Mouse (Mus musculus) liver, embryonic 11.5 days (tissue): Measurements from ENCODE around the gene Zmynd15. TPM values are rescaled to one million over a fixed set of nuclear protein-coding genes. Genes with fewer than 3 reads are reported as not detected.
A peak's percentile ranks its signal among the peaks of the same experiment; 100 is the strongest.

ENCODE experiments used
- ATAC-seq: fragments of 200-750 bp; cut with Nextera tagmentation; replicated peaks from 2 replicates; pipeline ENCODE4 v1.8.0; 2017; ENCODE audit warnings: moderate number of reproducible peaks, mild to moderate bottlenecking, moderate TSS enrichment, moderate library complexity; ENCODE audit not compliant: low FRiP score
- DNase-seq: peaks from one replicate; pipeline ENCODE4 v3.0.0-alpha.2; 2017; ENCODE audit warnings: low spot score
- H3K27ac ChIP-seq: fragments of 300-500 bp; sonication (generic); 2 replicates; pipeline ENCODE4 v1.5.1; 2014; ENCODE audit warnings: mild to moderate bottlenecking, low read depth, low read length, control low read depth
- H3K27me3 ChIP-seq: fragments of 300-500 bp; sonication (generic); replicated peaks from 2 replicates; pipeline ENCODE4 v1.6.1; 2014; ENCODE audit warnings: low read length, mixed read lengths; ENCODE audit not compliant: control insufficient read depth, insufficient read depth
- H3K36me3 ChIP-seq: fragments of 300-500 bp; sonication (generic); 2 replicates; pipeline ENCODE4 v1.6.1; 2014; ENCODE audit warnings: mild to moderate bottlenecking, low read length, moderate library complexity, mixed read lengths; ENCODE audit not compliant: control insufficient read depth, insufficient read depth
- H3K4me1 ChIP-seq: fragments of 300-500 bp; sonication (generic); replicated peaks from 2 replicates; pipeline ENCODE4 v1.6.1; 2014; ENCODE audit warnings: low read length, mixed read lengths; ENCODE audit not compliant: control insufficient read depth, insufficient read depth
- H3K4me2 ChIP-seq: fragments of 300-500 bp; sonication (generic); 2 replicates; pipeline ENCODE4 v1.6.1; 2014; ENCODE audit warnings: mild to moderate bottlenecking, control low read depth, moderate library complexity
- H3K4me3 ChIP-seq: fragments of 300-500 bp; sonication (generic); 2 replicates; pipeline ENCODE4 v1.5.1; 2014; ENCODE audit warnings: low read depth, low read length, control low read depth
- H3K9ac ChIP-seq: fragments of 300-500 bp; sonication (generic); 2 replicates; pipeline ENCODE4 v1.6.1; 2014; ENCODE audit warnings: low read depth, low read length, control low read depth
- H3K9me3 ChIP-seq: fragments of 300-500 bp; sonication (generic); 2 replicates; pipeline ENCODE4 v1.6.1; 2016; ENCODE audit warnings: low read length, inconsistent platforms, mixed read lengths; ENCODE audit not compliant: control insufficient read depth
- WGBS: fragments of 180-500 bp; shearing (Covaris S2); extraction: QIAGEN DNeasy Blood & Tissue Kit; methylation state at CpG from one replicate; pipeline ENCODE4 v1.1.7; 2014; 5-methylcytosine and 5-hydroxymethylcytosine counted together
- polyA plus RNA-seq: library from polyadenylated mRNA; unstranded; fragments of >200 nt; fragmentation: Nextera tagmentation; extraction: Ambion mirVana; gene quantifications from 2 replicates; pipeline ENCODE4 v1.2.1, GENCODE M21; 2014

Gene Zmynd15
- polyA plus RNA-seq, 1 experiment from 2014 or later: 0.19 TPM

GRCm38 (mm10) chr11:70504970-70505369 lies 45.7 kb downstream of the Zmynd15 start, which contains the start of gene Tm4sf5:
Gene Tm4sf5, plus strand, starts transcription at chr11:70505244.
- DNase-seq (no peak), ATAC-seq (no peak)
- H3K36me3 ChIP-seq: no peaks in the 10 kb centered on the region
- no peak within 1 kb of the TSS for H3K9ac ChIP-seq
- H3K4me3 ChIP-seq: no peak within 1 kb of the TSS; the same call in 1 of the 2 replicates
- H3K4me1 ChIP-seq: peaks cover 8% of the 10 kb centered on the region
- H3K9me3 ChIP-seq: no peaks in the 10 kb centered on the region
- 36% methylated on average over 9 of the region's 9 CpGs for WGBS
- peak within 1 kb of the TSS; percentile 10; the same call in 1 of the 2 replicates for H3K4me2 ChIP-seq
- no peaks in the 10 kb centered on the region for H3K27me3 ChIP-seq
- H3K27ac ChIP-seq: no peak within 1 kb of the TSS

DNA sequence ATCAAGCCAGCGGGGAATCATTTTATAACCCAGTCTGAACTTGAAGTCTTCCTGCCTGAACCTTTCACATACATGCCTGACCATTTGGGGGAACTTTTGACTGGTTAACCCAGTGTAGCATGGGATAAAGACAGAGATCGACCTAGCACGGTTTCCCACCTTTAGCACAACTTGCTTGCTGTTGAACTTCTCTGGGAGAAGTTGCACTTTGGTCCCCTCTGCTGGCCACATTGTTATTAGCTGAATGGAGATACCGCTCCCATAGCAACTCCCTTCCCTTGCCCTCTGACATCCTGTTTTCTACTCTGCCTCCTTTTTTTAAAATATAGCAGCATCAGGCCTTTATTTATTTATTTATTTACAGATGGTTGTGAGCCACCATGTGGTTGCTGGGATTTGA lies 47.2 kb downstream of the Zmynd15 start:
- Histone ChIP-seq H3K4me3 (no peak overlapping the region), H3K27ac (no peak overlapping the region), H3K9ac (no peak overlapping the region), H3K4me2 (peak overlapping the region; percentile 36; the same call in 1 of the 2 replicates), H3K4me1 (peaks cover 10% of the 10 kb centered on the region), H3K9me3 (no peaks in the 10 kb centered on the region), H3K36me3 (no peaks in the 10 kb centered on the region), H3K27me3 (no peaks in the 10 kb centered on the region)
- ATAC-seq: no peak
- DNase-seq: peak; percentile 51
- 23% methylated on average over 4 of the region's 4 CpGs for WGBS

DNA sequence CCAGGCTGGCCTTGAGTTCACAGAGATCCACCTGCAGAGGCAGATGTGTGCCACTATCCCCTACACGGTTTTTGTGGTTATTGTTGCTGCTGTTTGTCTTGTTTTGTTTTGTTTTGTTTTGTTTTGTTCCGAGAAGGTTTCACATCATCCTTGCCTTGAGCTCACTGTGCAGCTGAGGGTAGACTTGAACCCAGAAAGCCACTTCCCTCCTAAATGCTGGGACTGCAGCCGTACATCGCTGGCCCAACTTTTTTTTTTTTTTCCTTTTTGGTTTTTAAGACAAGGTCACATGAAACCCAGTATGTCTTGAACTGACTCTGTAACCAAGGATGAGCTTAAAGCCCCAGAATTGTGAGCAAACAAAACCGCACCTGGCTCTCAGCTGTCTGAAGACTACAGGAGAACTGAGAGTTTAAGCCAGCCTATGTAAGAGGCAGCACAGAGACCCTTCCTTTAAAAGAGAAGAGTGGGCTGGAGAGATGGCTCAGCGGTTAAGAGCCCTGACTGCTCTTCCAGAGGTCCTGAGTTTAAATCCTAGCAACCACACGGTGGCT lies 47.8 kb downstream of the Zmynd15 start:
- no peak overlapping the region for H3K4me2 ChIP-seq
- H3K4me1 ChIP-seq: peaks cover 10% of the 10 kb centered on the region
- no peak overlapping the region for H3K4me3 ChIP-seq
- DNase-seq: no peak
- no peak overlapping the region for H3K9ac ChIP-seq
- 72% methylated on average over 7 of the region's 7 CpGs for WGBS
- ATAC-seq: no peak
- no peaks in the 10 kb centered on the region for H3K36me3 ChIP-seq
- H3K27ac ChIP-seq: no peak overlapping the region
- H3K9me3 ChIP-seq: no peaks in the 10 kb centered on the region
- H3K27me3 ChIP-seq: no peaks in the 10 kb centered on the region

DNA sequence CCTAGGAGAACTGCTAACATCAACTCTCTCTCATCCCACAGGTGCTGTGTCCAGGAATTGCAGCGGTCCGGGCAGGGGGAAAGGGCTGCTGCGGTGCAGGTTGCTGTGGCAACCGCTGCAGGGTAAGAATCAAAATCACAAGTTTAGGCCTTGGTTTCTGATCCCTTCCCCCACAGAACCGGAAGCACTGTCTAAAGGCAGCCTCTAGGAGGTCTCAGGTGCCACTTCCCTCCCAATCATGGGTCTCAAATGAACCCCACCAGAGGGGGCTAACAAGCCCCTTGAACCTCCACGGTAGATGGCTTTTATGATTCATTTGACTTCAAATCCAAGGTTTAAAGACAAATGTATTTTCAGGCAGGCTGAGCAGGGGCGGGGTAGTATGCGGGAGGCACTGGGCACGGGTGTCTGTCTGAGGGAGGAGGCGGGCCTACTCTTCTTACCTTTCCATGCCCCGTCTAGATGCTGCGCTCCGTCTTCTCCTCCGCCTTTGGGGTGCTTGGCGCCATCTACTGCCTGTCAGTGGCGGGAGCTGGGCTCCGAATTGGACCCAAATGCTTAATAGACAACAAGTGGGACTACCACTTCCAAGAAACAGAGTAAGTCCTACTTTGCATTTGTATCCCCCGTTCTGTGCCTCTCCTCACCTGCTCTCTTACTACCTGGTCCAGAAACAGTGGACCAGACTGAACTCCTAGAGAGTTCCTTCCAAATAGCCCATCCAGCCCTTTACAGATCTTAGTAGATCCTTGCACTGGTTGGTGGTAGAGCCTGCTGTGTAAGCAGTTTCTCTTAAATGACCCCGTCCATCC lies 50.7 kb downstream of the Zmynd15 start:
- Histone ChIP-seq H3K9ac (no peak overlapping the region), H3K4me1 (peaks cover 6% of the 10 kb centered on the region), H3K4me3 (no peak overlapping the region), H3K9me3 (no peaks in the 10 kb centered on the region), H3K27me3 (no peaks in the 10 kb centered on the region), H3K36me3 (no peaks in the 10 kb centered on the region), H3K4me2 (peak overlapping the region; percentile 11; the same call in 1 of the 2 replicates), H3K27ac (no peak overlapping the region)
- DNase-seq: peak; percentile 49
- no peak for ATAC-seq
- WGBS: 10% methylated on average over 19 of the region's 19 CpGs

- Histone ChIP-seq H3K36me3 (no peaks in the 10 kb centered on the region), H3K9me3 (no peaks in the 10 kb centered on the region), H3K9ac (no peak overlapping the region), H3K4me1 (peaks cover 2% of the 10 kb centered on the region; the same call in 1 of the 2 replicates), H3K4me2 (no peak overlapping the region), H3K27ac (no peak overlapping the region), H3K4me3 (no peak overlapping the region), H3K27me3 (no peaks in the 10 kb centered on the region)
- WGBS: 62% methylated on average over 2 of the region's 2 CpGs
- ATAC-seq: no peak
- DNase-seq: no peak
These were observed 52.0 kb downstream of the Zmynd15 start for GRCm38 (mm10) chr11:70511242-70511641.

DNA sequence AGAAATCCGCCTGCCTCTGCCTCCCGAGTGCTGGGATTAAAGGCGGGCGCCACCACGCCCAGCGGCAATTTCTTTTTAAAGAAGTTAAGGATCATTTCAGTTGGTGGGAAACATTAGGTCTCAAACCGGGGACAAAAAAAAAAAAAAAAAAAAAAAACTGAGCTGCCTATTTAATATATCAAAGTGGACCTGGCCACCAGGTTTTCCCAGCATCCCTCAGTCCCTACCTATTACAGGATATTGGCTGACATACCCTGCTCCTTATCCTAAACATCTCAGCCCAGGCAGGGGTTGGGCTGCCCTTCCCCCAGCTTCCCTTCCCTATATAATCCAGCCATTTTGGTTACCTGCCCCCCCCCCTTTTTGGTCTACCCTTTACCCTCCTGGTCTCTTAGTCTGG lies 52.6 kb downstream of the Zmynd15 start:
- no peak for ATAC-seq

DNA sequence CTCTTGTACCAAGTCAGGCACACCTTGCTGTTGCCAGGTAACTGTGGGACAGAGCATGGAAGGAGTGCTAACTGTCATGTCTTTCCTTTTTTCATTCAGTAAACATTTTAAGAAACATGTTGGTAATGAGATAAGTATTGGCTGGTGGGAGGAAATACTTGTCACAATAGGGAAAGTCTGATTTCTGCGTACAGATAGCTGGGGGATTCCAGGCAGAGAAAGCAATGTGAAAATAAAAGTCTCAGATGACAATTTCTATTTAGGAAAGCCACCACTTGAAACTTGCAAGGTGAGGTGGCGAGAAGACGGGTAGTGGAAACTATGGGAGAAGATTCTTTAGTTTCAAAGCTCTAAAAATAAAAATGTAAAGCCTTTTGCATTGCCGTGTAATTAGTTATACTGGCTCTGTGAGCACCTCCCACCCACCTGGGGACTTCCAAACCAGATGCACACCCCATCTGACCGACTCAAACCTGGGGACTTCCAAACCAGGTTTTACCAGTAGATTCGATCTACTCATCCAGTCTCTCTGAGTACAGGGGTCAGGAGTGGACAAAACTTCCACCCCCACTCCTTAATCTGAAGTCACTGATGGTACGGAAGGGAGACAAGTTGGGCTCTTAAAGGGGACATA lies 53.6 kb downstream of the Zmynd15 start:
- Histone ChIP-seq H3K36me3 (no peaks in the 10 kb centered on the region), H3K9ac (no peak overlapping the region), H3K27me3 (no peaks in the 10 kb centered on the region), H3K9me3 (no peaks in the 10 kb centered on the region), H3K4me2 (no peak overlapping the region), H3K4me3 (no peak overlapping the region), H3K4me1 (peaks cover 2% of the 10 kb centered on the region; the same call in 1 of the 2 replicates), H3K27ac (no peak overlapping the region)
- 73% methylated on average over 7 of the region's 7 CpGs for WGBS
- ATAC-seq (no peak), DNase-seq (no peak)

More for the DNA sequence above, 52.6 kb downstream of the Zmynd15 start:
- DNase-seq: no peak
- peaks cover 2% of the 10 kb centered on the region; the same call in 1 of the 2 replicates for H3K4me1 ChIP-seq
- H3K9me3 ChIP-seq: no peaks in the 10 kb centered on the region
- WGBS: 87% methylated on average over 7 of the region's 7 CpGs
- H3K27ac ChIP-seq: no peak overlapping the region
- no peak overlapping the region for H3K9ac ChIP-seq
- H3K4me2 ChIP-seq: no peak overlapping the region
- H3K27me3 ChIP-seq: no peaks in the 10 kb centered on the region
- H3K36me3 ChIP-seq: no peaks in the 10 kb centered on the region
- no peak overlapping the region for H3K4me3 ChIP-seq

DNA sequence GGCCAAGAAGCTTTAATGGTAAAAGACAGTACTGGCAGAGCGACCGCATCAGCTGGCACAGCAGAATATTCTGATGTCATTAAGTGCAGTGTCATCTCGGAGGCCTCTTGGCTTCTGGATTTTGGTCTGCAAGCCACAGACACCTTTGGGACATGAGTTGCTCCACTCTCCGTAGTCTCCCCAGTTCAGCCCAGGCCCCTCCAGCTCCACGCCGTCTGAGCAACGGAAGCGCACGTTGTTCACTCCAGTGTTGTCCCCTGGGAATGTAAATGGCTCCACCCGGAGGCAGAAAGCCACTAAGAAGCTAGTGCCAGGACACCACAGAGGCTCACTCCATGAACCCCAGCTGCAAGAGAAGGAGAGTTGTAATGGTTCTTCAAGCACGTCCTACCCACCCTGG lies 54.3 kb downstream of the Zmynd15 start:
- WGBS: 64% methylated on average over 11 of the region's 11 CpGs
- Histone ChIP-seq H3K4me2 (no peak overlapping the region), H3K9ac (no peak overlapping the region), H3K27ac (no peak overlapping the region), H3K4me1 (peaks cover 9% of the 10 kb centered on the region), H3K27me3 (no peaks in the 10 kb centered on the region), H3K9me3 (no peaks in the 10 kb centered on the region), H3K36me3 (no peaks in the 10 kb centered on the region), H3K4me3 (no peak overlapping the region)
- DNase-seq (no peak), ATAC-seq (no peak)
